Mouse (Mus musculus) cortical plate, adult 2 months (tissue): ENCODE data around the gene Ppm1d. TPM values are rescaled to one million over a fixed set of nuclear protein-coding genes. Genes with fewer than 3 reads are reported as not detected.

Source experiments
- H3K27ac ChIP-seq: fragments of 200-500 bp; 2 replicates; pipeline ENCODE4 v1.5.1; 2012; ENCODE audit warnings: low read length, control low read depth, inconsistent platforms; ENCODE audit not compliant: insufficient read depth
- H3K4me1 ChIP-seq: fragments of 200-500 bp; 2 replicates; pipeline ENCODE4 v1.6.1; 2011; ENCODE audit warnings: low read length; ENCODE audit not compliant: control insufficient read depth, insufficient read depth
- H3K4me3 ChIP-seq: fragments of 200-500 bp; 2 replicates; pipeline ENCODE4 v1.5.1; 2011; ENCODE audit warnings: mild to moderate bottlenecking, low read length, control low read depth; ENCODE audit not compliant: insufficient read depth
- CTCF ChIP-seq: fragments of 200-500 bp; IDR thresholded peaks from 2 replicates; pipeline ENCODE4 v1.5.1; 2011; ENCODE audit warnings: mild to moderate bottlenecking, control low read depth, low read length; ENCODE audit not compliant: insufficient read depth; ENCODE audit errors: extremely low read depth
- POLR2A ChIP-seq: fragments of 200-500 bp; IDR thresholded peaks from 2 replicates; pipeline ENCODE4 v1.6.1; 2011; ENCODE audit warnings: mild to moderate bottlenecking, low read length, control low read depth; ENCODE audit not compliant: insufficient read depth; ENCODE audit errors: extremely low read depth
- polyA plus RNA-seq: library from polyadenylated mRNA; depleted of rRNA; stranded (reverse); fragments of >200 nt; gene quantifications from 2 replicates; pipeline ENCODE4 v1.2.3, GENCODE M21; 2012

Ppm1d gene
- polyA plus RNA-seq, 1 experiment: 11.7 TPM

GRCm38 (mm10) chr11:85328717-85329116 is 17.7 kb downstream of the Ppm1d start:
- no peak overlapping the region for H3K27ac ChIP-seq
- TF ChIP-seq CTCF (no peak), POLR2A (no peak)
- no peak overlapping the region for H3K4me3 ChIP-seq
- H3K4me1 ChIP-seq: peaks cover 2% of the 10 kb centered on the region

- Histone ChIP-seq H3K27ac (no peak overlapping the region), H3K4me1 (no peaks in the 10 kb centered on the region; the same call in 1 of the 2 replicates), H3K4me3 (no peak overlapping the region)
- TF ChIP-seq CTCF: no peak
- no peak for TF ChIP-seq POLR2A
Measured at GRCm38 (mm10) chr11:85329167-85329894, 18.3 kb downstream of the Ppm1d start.

GRCm38 (mm10) chr11:85334778-85335177 is 23.7 kb downstream of the Ppm1d start:
- peak; percentile 45 for TF ChIP-seq CTCF
- TF ChIP-seq POLR2A: no peak
- Histone ChIP-seq H3K27ac (no peak overlapping the region), H3K4me3 (no peak overlapping the region), H3K4me1 (no peaks in the 10 kb centered on the region; the same call in 1 of the 2 replicates)

- Histone ChIP-seq H3K27ac (no peak overlapping the region), H3K4me1 (no peaks in the 10 kb centered on the region; the same call in 1 of the 2 replicates), H3K4me3 (no peak overlapping the region)
- no peak for TF ChIP-seq CTCF
- no peak for TF ChIP-seq POLR2A
Measured at GRCm38 (mm10) chr11:85339173-85339831, 28.3 kb downstream of the Ppm1d start.

- H3K27ac ChIP-seq: no peak overlapping the region
- no peaks in the 10 kb centered on the region; the same call in 1 of the 2 replicates for H3K4me1 ChIP-seq
- H3K4me3 ChIP-seq: no peak overlapping the region
- no peak for TF ChIP-seq POLR2A
- TF ChIP-seq CTCF: no peak
Measured at GRCm38 (mm10) chr11:85340070-85340616, 29.1 kb downstream of the Ppm1d start.

- no peak for TF ChIP-seq CTCF
- TF ChIP-seq POLR2A: peak; percentile 94
- H3K27ac ChIP-seq: no peak within 1 kb of the TSS
- no peaks in the 10 kb centered on the region for H3K4me1 ChIP-seq
Measured at GRCm38 (mm10) chr11:85352539-85353380, 41.7 kb downstream of the Ppm1d start, which contains the start of gene Bcas3. Bcas3 (plus strand) TSS chr11:85353167.

GRCm38 (mm10) chr11:85353819-85354218 is 42.8 kb downstream of the Ppm1d start:
- no peak for TF ChIP-seq CTCF
- TF ChIP-seq POLR2A: no peak
- no peaks in the 10 kb centered on the region for H3K4me1 ChIP-seq
- no peak overlapping the region for H3K27ac ChIP-seq

More at GRCm38 (mm10) chr11:85352539-85353380, 41.7 kb downstream of the Ppm1d start, which contains the start of gene Bcas3:
- peak within 1 kb of the TSS; percentile 55 for H3K4me3 ChIP-seq

GRCm38 (mm10) chr11:85359641-85360040 is 48.6 kb downstream of the Ppm1d start:
- H3K4me1 ChIP-seq: no peaks in the 10 kb centered on the region
- no peak overlapping the region for H3K4me3 ChIP-seq
- no peak overlapping the region for H3K27ac ChIP-seq
- TF ChIP-seq CTCF (no peak), POLR2A (no peak)

More at GRCm38 (mm10) chr11:85353819-85354218, 42.8 kb downstream of the Ppm1d start:
- H3K4me3 ChIP-seq: peak overlapping the region; percentile 55

- H3K4me3 ChIP-seq: no peak overlapping the region
- H3K27ac ChIP-seq: no peak overlapping the region
- no peaks in the 10 kb centered on the region for H3K4me1 ChIP-seq
- TF ChIP-seq POLR2A (no peak), CTCF (no peak)
Measured at GRCm38 (mm10) chr11:85361621-85362020, 50.6 kb downstream of the Ppm1d start.

GRCm38 (mm10) chr11:85366168-85366567 is 55.1 kb downstream of the Ppm1d start:
- no peaks in the 10 kb centered on the region for H3K4me1 ChIP-seq
- no peak overlapping the region for H3K27ac ChIP-seq
- H3K4me3 ChIP-seq: no peak overlapping the region
- TF ChIP-seq CTCF: no peak
